Mouse (Mus musculus): Measurements from ENCODE around the gene Cplx1. TPM values are rescaled to one million over a fixed set of nuclear protein-coding genes. Genes with fewer than 3 reads are reported as not detected.

Gene Cplx1
- total RNA-seq, 1 experiment, result 0.85 TPM

DNA sequence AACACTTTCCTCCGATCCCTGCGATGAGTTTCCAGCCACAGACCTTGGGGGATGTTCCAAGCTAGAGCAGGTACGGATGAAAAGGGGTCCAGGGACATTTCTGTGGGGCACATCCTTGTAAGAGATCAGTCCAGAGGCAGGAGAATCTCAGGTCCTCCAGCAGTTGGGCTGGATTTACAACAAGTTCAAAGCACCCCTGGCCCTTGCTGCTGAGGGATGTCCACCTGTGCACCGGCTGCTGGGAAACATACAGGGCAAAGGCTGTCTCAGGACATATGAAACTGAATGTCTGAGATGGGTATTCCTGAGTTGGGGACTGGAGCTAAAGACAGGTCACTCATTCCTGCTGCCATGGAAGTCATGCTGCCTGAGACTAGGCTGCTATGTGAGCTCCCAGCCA, 7.2 kb upstream of the Cplx1 start:
- Histone ChIP-seq H3K36me3 (ENCODE audit: control insufficient read depth, insufficient read depth, low read length, poor library complexity, severe bottlenecking) (no peaks in the 10 kb centered on the region), H3K4me1 (ENCODE audit: control insufficient read depth in 2 of 2, insufficient read depth in 2 of 2, low read length in 2 of 2, poor library complexity in 1 of 2) (no peaks in the 10 kb centered on the region), H3K27ac (ENCODE audit: insufficient read depth, low read depth, low read length, poor library complexity, severe bottlenecking) (no peak overlapping the region), H3K4me3 (ENCODE audit: insufficient read depth in 1 of 2, low read depth in 1 of 2, low read length in 2 of 2, poor library complexity in 1 of 2, severe bottlenecking in 1 of 2) (no peak overlapping the region), H3K9ac (ENCODE audit: insufficient read depth, low read depth, low read length, poor library complexity, severe bottlenecking) (no peak overlapping the region), H3K9me3 (ENCODE audit: control insufficient read depth, insufficient read depth, low read depth, low read length) (no peaks in the 10 kb centered on the region)
- no peak for TF ChIP-seq CHD2 (IDR thresholded peaks at IDR 0.05; ENCODE audit: low read depth, low read length)
- TF ChIP-seq MAFK (IDR thresholded peaks at IDR 0.05; ENCODE audit: insufficient read depth, low read depth, low read length), result no peak
- TF ChIP-seq ZC3H11A (IDR thresholded peaks at IDR 0.05; ENCODE audit: borderline replicate concordance, low read depth, low read length), result no peak
- no peak for TF ChIP-seq ZNF384 (IDR thresholded peaks at IDR 0.05; ENCODE audit: low read depth, low read length)
- no peak for TF ChIP-seq HCFC1 (IDR thresholded peaks at IDR 0.05; ENCODE audit: borderline replicate concordance, insufficient read depth, low read length)
- DNase-seq (ENCODE audit: low read depth, low spot score), result no peak
- in situ Hi-C loops (cut with MboI; ENCODE audit: low sequenced_read_pairs in 2 of 2, unreplicated experiment in 2 of 2), result no loop called here

DNA sequence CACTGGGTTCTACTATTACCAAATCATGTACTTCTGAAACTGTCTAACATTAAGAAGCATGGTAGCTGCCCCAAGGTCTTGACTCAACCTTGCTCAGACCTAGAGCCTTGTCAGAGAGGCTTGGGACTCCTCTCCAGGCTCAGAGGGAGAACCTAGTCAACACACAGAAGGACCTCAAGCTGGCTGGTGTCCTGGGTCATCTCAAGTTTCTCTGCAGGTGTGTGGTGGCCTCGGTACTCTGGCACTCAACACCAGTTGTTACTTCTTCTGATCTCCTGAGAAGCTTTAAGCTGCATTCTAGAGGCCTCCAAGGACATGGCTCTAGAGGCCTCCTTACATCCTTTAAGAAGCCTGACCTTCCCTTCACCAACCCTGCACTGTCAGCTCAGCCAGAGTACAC, 4.2 kb upstream of the Cplx1 start:
- peaks cover 0 to 4% of the 10 kb centered on the region in 2 experiments; a peak in 1 of 4 replicates for H3K4me1 ChIP-seq (ENCODE audit: control insufficient read depth in 2 of 2, insufficient read depth in 2 of 2, low read length in 2 of 2, poor library complexity in 1 of 2)
- H3K36me3 ChIP-seq (ENCODE audit: control insufficient read depth, insufficient read depth, low read length, poor library complexity, severe bottlenecking), result no peaks in the 10 kb centered on the region
- no peak overlapping the region for H3K9ac ChIP-seq (ENCODE audit: insufficient read depth, low read depth, low read length, poor library complexity, severe bottlenecking)
- no peak overlapping the region for H3K27ac ChIP-seq (ENCODE audit: insufficient read depth, low read depth, low read length, poor library complexity, severe bottlenecking)
- TF ChIP-seq ZNF384 (IDR thresholded peaks at IDR 0.05; ENCODE audit: low read depth, low read length) (no peak), HCFC1 (IDR thresholded peaks at IDR 0.05; ENCODE audit: borderline replicate concordance, insufficient read depth, low read length) (no peak), ZC3H11A (IDR thresholded peaks at IDR 0.05; ENCODE audit: borderline replicate concordance, low read depth, low read length) (no peak), MAFK (IDR thresholded peaks at IDR 0.05; ENCODE audit: insufficient read depth, low read depth, low read length) (no peak), CHD2 (IDR thresholded peaks at IDR 0.05; ENCODE audit: low read depth, low read length) (no peak)
- no peak for DNase-seq (ENCODE audit: low read depth, low spot score)
- H3K4me3 ChIP-seq (ENCODE audit: insufficient read depth in 1 of 2, low read depth in 1 of 2, low read length in 2 of 2, poor library complexity in 1 of 2, severe bottlenecking in 1 of 2), result no peak overlapping the region
- no peaks in the 10 kb centered on the region for H3K9me3 ChIP-seq (ENCODE audit: control insufficient read depth, insufficient read depth, low read depth, low read length)
- in situ Hi-C loops (cut with MboI; ENCODE audit: low sequenced_read_pairs in 2 of 2, unreplicated experiment in 2 of 2), result no loop called here

DNA sequence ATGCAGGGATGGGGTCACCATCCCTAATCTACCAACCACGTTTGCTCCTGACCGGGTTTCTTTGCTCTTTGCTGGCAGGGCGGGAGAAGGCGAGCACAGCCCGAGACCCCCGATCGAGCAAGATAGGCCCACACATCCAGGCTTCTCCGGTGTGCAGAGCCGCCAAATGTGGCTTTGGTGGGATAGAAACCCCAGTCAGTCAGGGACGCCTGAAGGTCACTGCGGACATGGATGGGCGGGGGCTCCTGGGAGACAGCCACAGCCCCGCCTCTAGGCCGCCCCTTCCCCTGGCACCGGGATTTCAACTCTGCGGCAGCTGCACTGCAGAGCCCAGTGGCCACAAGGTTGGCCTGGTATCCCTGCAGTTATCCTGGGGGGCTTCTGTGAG, 377 bp upstream of the Cplx1 start:
- DNase-seq (ENCODE audit: low read depth, low spot score), result peak; percentile 13
- Histone ChIP-seq H3K9ac (ENCODE audit: insufficient read depth, low read depth, low read length, poor library complexity, severe bottlenecking) (peak overlapping the region; percentile 4), H3K4me3 (ENCODE audit: insufficient read depth in 1 of 2, low read depth in 1 of 2, low read length in 2 of 2, poor library complexity in 1 of 2, severe bottlenecking in 1 of 2) (peak overlapping the region; percentile 56 to 71), H3K9me3 (ENCODE audit: control insufficient read depth, insufficient read depth, low read depth, low read length) (no peaks in the 10 kb centered on the region), H3K27ac (ENCODE audit: insufficient read depth, low read depth, low read length, poor library complexity, severe bottlenecking) (no peak overlapping the region), H3K36me3 (ENCODE audit: control insufficient read depth, insufficient read depth, low read length, poor library complexity, severe bottlenecking) (no peaks in the 10 kb centered on the region), H3K4me1 (ENCODE audit: control insufficient read depth in 2 of 2, insufficient read depth in 2 of 2, low read length in 2 of 2, poor library complexity in 1 of 2) (peaks cover 0 to 4% of the 10 kb centered on the region in 2 experiments; a peak in 1 of 4 replicates)
- TF ChIP-seq MAFK (IDR thresholded peaks at IDR 0.05; ENCODE audit: insufficient read depth, low read depth, low read length), result no peak
- TF ChIP-seq HCFC1 (IDR thresholded peaks at IDR 0.05; ENCODE audit: borderline replicate concordance, insufficient read depth, low read length), result no peak
- TF ChIP-seq ZNF384 (IDR thresholded peaks at IDR 0.05; ENCODE audit: low read depth, low read length), result no peak
- TF ChIP-seq ZC3H11A (IDR thresholded peaks at IDR 0.05; ENCODE audit: borderline replicate concordance, low read depth, low read length), result no peak
- no peak for TF ChIP-seq CHD2 (IDR thresholded peaks at IDR 0.05; ENCODE audit: low read depth, low read length)
- in situ Hi-C loops (cut with MboI; ENCODE audit: low sequenced_read_pairs in 2 of 2, unreplicated experiment in 2 of 2), result no loop called here

DNA sequence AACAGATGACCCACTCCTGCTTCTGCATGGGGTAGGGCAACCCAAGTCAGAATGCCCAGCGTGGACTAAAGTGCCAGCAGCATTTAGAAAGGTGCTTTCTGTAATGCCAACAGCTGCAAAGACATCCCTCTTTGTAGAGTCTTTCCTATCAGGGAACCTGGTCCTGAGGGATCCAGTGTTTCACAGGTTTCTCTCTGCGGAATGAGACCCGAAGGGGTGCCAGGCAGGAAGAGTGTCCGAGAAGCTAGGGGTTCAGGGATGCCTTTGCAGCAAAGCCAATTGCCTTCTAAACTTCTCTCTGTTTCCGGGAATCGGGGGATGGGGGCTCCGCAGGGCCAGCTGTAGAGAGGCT, 711 bp downstream of the Cplx1 start:
- Histone ChIP-seq H3K9me3 (ENCODE audit: control insufficient read depth, insufficient read depth, low read depth, low read length) (no peaks in the 10 kb centered on the region), H3K9ac (ENCODE audit: insufficient read depth, low read depth, low read length, poor library complexity, severe bottlenecking) (no peak overlapping the region), H3K27ac (ENCODE audit: insufficient read depth, low read depth, low read length, poor library complexity, severe bottlenecking) (no peak overlapping the region), H3K4me3 (ENCODE audit: insufficient read depth in 1 of 2, low read depth in 1 of 2, low read length in 2 of 2, poor library complexity in 1 of 2, severe bottlenecking in 1 of 2) (peak overlapping the region; percentile 56 to 71; a peak in 3 of 4 replicates), H3K4me1 (ENCODE audit: control insufficient read depth in 2 of 2, insufficient read depth in 2 of 2, low read length in 2 of 2, poor library complexity in 1 of 2) (peaks cover 0 to 4% of the 10 kb centered on the region in 2 experiments; a peak in 1 of 4 replicates), H3K36me3 (ENCODE audit: control insufficient read depth, insufficient read depth, low read length, poor library complexity, severe bottlenecking) (no peaks in the 10 kb centered on the region)
- in situ Hi-C loops (cut with MboI; ENCODE audit: low sequenced_read_pairs in 2 of 2, unreplicated experiment in 2 of 2), result no loop called here
- no peak for DNase-seq (ENCODE audit: low read depth, low spot score)
- TF ChIP-seq ZC3H11A (IDR thresholded peaks at IDR 0.05; ENCODE audit: borderline replicate concordance, low read depth, low read length), result no peak
- TF ChIP-seq HCFC1 (IDR thresholded peaks at IDR 0.05; ENCODE audit: borderline replicate concordance, insufficient read depth, low read length), result no peak
- TF ChIP-seq CHD2 (IDR thresholded peaks at IDR 0.05; ENCODE audit: low read depth, low read length), result no peak
- no peak for TF ChIP-seq ZNF384 (IDR thresholded peaks at IDR 0.05; ENCODE audit: low read depth, low read length)
- TF ChIP-seq MAFK (IDR thresholded peaks at IDR 0.05; ENCODE audit: insufficient read depth, low read depth, low read length), result no peak

DNA sequence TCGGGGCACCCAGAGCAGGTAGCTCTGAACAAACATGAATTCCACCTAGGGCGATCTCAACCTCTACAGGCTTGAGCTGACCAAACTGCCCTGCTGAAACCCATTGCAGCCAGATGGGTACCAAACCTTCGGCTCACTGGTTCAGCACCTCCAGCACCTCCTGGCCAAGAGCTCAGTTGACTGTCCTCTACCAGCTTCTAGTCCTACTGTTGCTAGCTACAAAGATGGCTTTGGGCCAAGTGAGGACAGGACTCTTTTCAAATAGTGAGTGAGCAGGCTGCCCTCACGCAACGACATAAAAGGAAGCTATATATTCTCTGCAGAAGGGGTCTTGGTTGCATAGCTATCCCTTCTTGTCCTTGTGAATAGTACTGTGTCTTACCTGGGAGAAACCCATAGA, 2.2 kb downstream of the Cplx1 start:
- DNase-seq (ENCODE audit: low read depth, low spot score), result no peak
- no peak overlapping the region for H3K9ac ChIP-seq (ENCODE audit: insufficient read depth, low read depth, low read length, poor library complexity, severe bottlenecking)
- no peaks in the 10 kb centered on the region for H3K36me3 ChIP-seq (ENCODE audit: control insufficient read depth, insufficient read depth, low read length, poor library complexity, severe bottlenecking)
- TF ChIP-seq HCFC1 (IDR thresholded peaks at IDR 0.05; ENCODE audit: borderline replicate concordance, insufficient read depth, low read length) (no peak), ZC3H11A (IDR thresholded peaks at IDR 0.05; ENCODE audit: borderline replicate concordance, low read depth, low read length) (no peak), CHD2 (IDR thresholded peaks at IDR 0.05; ENCODE audit: low read depth, low read length) (no peak), ZNF384 (IDR thresholded peaks at IDR 0.05; ENCODE audit: low read depth, low read length) (no peak), MAFK (IDR thresholded peaks at IDR 0.05; ENCODE audit: insufficient read depth, low read depth, low read length) (no peak)
- peaks cover 0 to 4% of the 10 kb centered on the region in 2 experiments; a peak in 1 of 4 replicates for H3K4me1 ChIP-seq (ENCODE audit: control insufficient read depth in 2 of 2, insufficient read depth in 2 of 2, low read length in 2 of 2, poor library complexity in 1 of 2)
- H3K9me3 ChIP-seq (ENCODE audit: control insufficient read depth, insufficient read depth, low read depth, low read length), result no peaks in the 10 kb centered on the region
- in situ Hi-C loops (cut with MboI; ENCODE audit: low sequenced_read_pairs in 2 of 2, unreplicated experiment in 2 of 2), result no loop called here
- no peak overlapping the region for H3K4me3 ChIP-seq (ENCODE audit: insufficient read depth in 1 of 2, low read depth in 1 of 2, low read length in 2 of 2, poor library complexity in 1 of 2, severe bottlenecking in 1 of 2)
- no peak overlapping the region for H3K27ac ChIP-seq (ENCODE audit: insufficient read depth, low read depth, low read length, poor library complexity, severe bottlenecking)
